Mouse (Mus musculus): ENCODE measurements at regions not wholly inside any gene's neighbourhood (a gene's known extent, or its start where the extent isn't known, plus 50 kb on each side); places are given as distances from the start of the nearest gene placed in this dataset.

DNA sequence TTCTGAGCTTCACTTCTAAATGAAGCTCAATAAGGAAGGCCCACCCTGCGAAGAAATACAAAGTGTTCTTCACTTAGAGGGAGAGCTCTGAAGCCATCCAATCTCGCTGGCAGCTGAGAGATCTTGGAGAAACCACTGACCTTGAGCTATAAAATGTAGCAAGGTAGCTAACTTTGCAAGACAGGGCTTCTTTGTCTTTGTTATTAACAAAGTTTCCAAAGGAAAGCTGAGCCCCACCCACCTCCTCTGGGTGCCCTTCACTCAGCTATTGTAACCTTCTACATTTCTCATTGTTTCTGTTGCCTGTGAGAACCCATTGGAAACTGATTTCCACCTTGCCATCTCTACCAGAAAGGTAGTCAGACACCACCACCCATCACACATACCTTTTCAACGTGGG is 57.2 kb upstream of the Usp9x start:
- H3K4me1 ChIP-seq (ENCODE audit: control insufficient read depth in 2 of 2, insufficient read depth in 2 of 2, low read length in 2 of 2): no peaks in the 10 kb centered on the region

DNA sequence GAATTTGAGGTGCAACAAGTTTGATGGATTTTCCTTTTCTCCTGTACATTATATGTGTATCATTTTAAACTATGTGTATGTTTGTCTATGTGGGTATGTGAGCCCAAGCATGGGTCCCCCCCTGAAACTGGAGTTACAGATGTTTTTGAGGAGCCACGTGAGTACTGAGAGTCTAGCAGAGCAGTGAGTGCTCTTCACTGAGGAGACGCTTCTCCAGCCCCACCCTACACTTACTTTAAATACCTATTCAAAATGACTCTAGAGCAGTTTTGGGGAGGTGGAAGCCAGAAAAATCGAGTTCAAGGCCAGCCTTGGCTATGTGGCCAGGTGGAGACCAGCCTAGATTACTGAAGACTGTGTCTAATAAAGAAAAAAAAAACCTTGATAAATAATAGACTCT is 58.2 kb upstream of the Usp9x start:
- Histone ChIP-seq H3K4me1 (ENCODE audit: control insufficient read depth in 2 of 2, insufficient read depth in 2 of 2, low read length in 2 of 2) (no peaks in the 10 kb centered on the region), H3K27ac (replicated peaks in 1 of 2; ENCODE audit: control insufficient read depth in 1 of 2, insufficient read depth in 1 of 2, low read depth in 2 of 2, low read length in 2 of 2) (no peak overlapping the region), H3K4me3 (ENCODE audit: control insufficient read depth in 1 of 2, insufficient read depth in 1 of 2, low read depth in 1 of 2, low read length in 2 of 2) (no peak overlapping the region), H3K4me2 (ENCODE audit: low read length) (no peak overlapping the region), H3K9me3 (ENCODE audit: control insufficient read depth, low read length) (no peaks in the 10 kb centered on the region), H3K36me3 (ENCODE audit: control insufficient read depth, insufficient read depth, low read length) (no peaks in the 10 kb centered on the region), H3K9ac (ENCODE audit: low read length) (no peak overlapping the region), H3K27me3 (ENCODE audit: control insufficient read depth, insufficient read depth, low read length) (no peaks in the 10 kb centered on the region)
- ATAC-seq (ENCODE audit: insufficient number of reproducible peaks, insufficient read depth, low FRiP score, low read depth): no peak
- 66% methylated on average over 3 of the region's 3 CpGs for WGBS

More for the DNA sequence above, 57.2 kb upstream of the Usp9x start:
- H3K9me3 ChIP-seq (ENCODE audit: control insufficient read depth, low read length): no peaks in the 10 kb centered on the region
- no peak overlapping the region for H3K27ac ChIP-seq (replicated peaks in 1 of 2; ENCODE audit: control insufficient read depth in 1 of 2, insufficient read depth in 1 of 2, low read depth in 2 of 2, low read length in 2 of 2)
- no peak overlapping the region for H3K9ac ChIP-seq (ENCODE audit: low read length)
- H3K27me3 ChIP-seq (ENCODE audit: control insufficient read depth, insufficient read depth, low read length): no peaks in the 10 kb centered on the region
- H3K36me3 ChIP-seq (ENCODE audit: control insufficient read depth, insufficient read depth, low read length): no peaks in the 10 kb centered on the region
- H3K4me2 ChIP-seq (ENCODE audit: low read length): no peak overlapping the region
- WGBS: 69% methylated on average over 3 of the region's 3 CpGs
- H3K4me3 ChIP-seq (ENCODE audit: control insufficient read depth in 1 of 2, insufficient read depth in 1 of 2, low read depth in 1 of 2, low read length in 2 of 2): no peak overlapping the region
- no peak for ATAC-seq (ENCODE audit: insufficient number of reproducible peaks, insufficient read depth, low FRiP score, low read depth)

DNA sequence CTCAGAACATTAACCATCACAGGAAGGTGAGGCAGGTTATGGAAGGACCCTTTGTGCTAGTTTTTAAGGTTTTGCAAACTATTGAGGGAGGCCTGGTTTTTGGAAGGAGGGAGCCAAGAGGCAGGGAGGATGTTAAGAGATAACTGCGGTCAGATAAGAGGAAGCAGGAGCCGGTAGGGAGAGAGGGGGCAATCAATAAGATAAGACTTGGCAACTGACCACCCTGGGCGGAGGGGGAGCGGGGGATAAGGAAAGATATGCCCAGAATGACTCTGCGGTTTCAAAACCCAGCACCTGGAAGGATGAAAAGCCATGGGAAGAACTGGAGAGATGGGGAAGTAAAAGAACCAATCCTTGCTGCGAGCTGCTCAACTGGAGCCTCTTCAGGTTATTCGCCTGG is 80.5 kb upstream of the Usp9x start:
- Histone ChIP-seq H3K36me3 (ENCODE audit: control insufficient read depth, insufficient read depth, low read length) (no peaks in the 10 kb centered on the region), H3K4me1 (ENCODE audit: control insufficient read depth in 2 of 2, insufficient read depth in 2 of 2, low read length in 2 of 2) (no peaks in the 10 kb centered on the region; a peak in 1 of 4 replicates)
- WGBS: 36% methylated on average over 7 of the region's 7 CpGs

DNA sequence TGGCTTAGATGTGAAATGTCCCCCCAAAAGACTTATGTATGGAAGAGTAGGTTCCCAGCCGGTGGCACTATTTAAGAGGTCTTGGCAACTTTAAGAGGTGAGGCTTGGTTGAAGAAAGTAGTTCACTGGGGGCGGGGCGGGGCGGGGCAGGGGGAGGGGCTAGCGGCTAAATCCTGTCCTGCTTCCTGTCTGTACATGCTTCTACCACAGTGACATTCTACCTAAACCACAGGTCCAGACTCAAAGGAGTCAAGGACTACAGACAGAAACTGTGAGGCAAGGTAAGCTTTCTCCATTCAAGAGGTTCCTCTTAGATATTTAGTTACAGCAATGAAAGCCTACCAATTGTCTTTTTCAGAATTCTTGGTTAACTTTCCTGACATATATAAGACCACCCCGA is 93.6 kb upstream of the Usp9x start:
- Histone ChIP-seq H3K4me1 (ENCODE audit: control insufficient read depth in 2 of 2, insufficient read depth in 2 of 2, low read length in 2 of 2) (no peaks in the 10 kb centered on the region), H3K36me3 (ENCODE audit: control insufficient read depth, insufficient read depth, low read length) (no peaks in the 10 kb centered on the region), H3K4me2 (ENCODE audit: low read length) (no peak overlapping the region), H3K9me3 (ENCODE audit: control insufficient read depth, low read length) (no peaks in the 10 kb centered on the region), H3K4me3 (ENCODE audit: control insufficient read depth in 1 of 2, insufficient read depth in 1 of 2, low read depth in 1 of 2, low read length in 2 of 2) (no peak overlapping the region), H3K27me3 (ENCODE audit: control insufficient read depth, insufficient read depth, low read length) (no peaks in the 10 kb centered on the region), H3K9ac (ENCODE audit: low read length) (no peak overlapping the region), H3K27ac (replicated peaks in 1 of 2; ENCODE audit: control insufficient read depth in 1 of 2, insufficient read depth in 1 of 2, low read depth in 2 of 2, low read length in 2 of 2) (no peak overlapping the region)
- no peak for ATAC-seq (ENCODE audit: insufficient number of reproducible peaks, insufficient read depth, low FRiP score, low read depth)
- WGBS: 58% methylated on average over 6 of the region's 6 CpGs

More for the DNA sequence above, 80.5 kb upstream of the Usp9x start:
- Histone ChIP-seq H3K27ac (replicated peaks in 1 of 2; ENCODE audit: control insufficient read depth in 1 of 2, insufficient read depth in 1 of 2, low read depth in 2 of 2, low read length in 2 of 2) (no peak overlapping the region), H3K27me3 (ENCODE audit: control insufficient read depth, insufficient read depth, low read length) (no peaks in the 10 kb centered on the region), H3K9ac (ENCODE audit: low read length) (no peak overlapping the region), H3K4me2 (ENCODE audit: low read length) (no peak overlapping the region), H3K9me3 (ENCODE audit: control insufficient read depth, low read length) (no peaks in the 10 kb centered on the region), H3K4me3 (ENCODE audit: control insufficient read depth in 1 of 2, insufficient read depth in 1 of 2, low read depth in 1 of 2, low read length in 2 of 2) (no peak overlapping the region)
- no peak for ATAC-seq (ENCODE audit: insufficient number of reproducible peaks, insufficient read depth, low FRiP score, low read depth)

DNA sequence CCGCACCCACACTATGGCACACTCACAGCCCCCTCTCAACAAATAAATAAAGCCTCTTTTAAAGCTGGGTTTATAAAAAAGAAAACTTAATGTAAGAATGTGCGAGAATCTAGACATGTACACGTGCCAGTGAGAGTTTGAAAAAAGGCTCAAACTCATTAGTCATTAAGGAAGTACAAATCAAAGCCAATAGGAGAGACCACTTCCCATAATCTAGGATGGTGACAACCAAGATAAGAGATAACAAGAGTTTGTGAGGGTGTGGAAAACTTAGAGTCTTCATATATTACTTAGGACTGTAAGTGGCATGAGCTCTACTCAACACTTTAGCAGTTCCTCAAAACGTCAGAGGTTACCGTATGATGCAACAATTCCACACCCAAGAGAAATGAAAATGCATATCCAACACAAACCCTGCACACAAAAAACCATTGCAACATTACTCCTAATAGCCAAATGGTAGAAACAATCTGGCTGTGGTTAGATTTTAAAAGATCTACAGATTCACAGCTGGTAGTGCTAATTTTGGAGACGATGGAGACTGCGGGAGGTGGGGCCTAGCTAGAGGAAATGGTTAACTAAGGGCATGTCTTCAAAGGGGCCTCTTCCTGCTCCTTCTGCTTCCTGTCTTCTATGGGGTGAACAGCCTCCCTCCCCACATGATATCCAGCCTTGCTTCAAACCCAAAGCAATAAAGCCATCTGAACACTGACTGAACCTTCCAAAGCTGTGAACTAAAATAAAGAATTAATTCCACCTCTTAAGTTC is 102.1 kb upstream of the Usp9x start:
- no peaks in the 10 kb centered on the region for H3K9me3 ChIP-seq (ENCODE audit: control insufficient read depth, low read length)
- H3K9ac ChIP-seq (ENCODE audit: low read length): no peak overlapping the region
- WGBS: 70% methylated on average over 7 of the region's 7 CpGs
- no peaks in the 10 kb centered on the region for H3K36me3 ChIP-seq (ENCODE audit: control insufficient read depth, insufficient read depth, low read length)
- no peak overlapping the region for H3K4me3 ChIP-seq (ENCODE audit: control insufficient read depth in 1 of 2, insufficient read depth in 1 of 2, low read depth in 1 of 2, low read length in 2 of 2)
- H3K4me2 ChIP-seq (ENCODE audit: low read length): no peak overlapping the region
- ATAC-seq (ENCODE audit: insufficient number of reproducible peaks, insufficient read depth, low FRiP score, low read depth): no peak
- H3K27ac ChIP-seq (replicated peaks in 1 of 2; ENCODE audit: control insufficient read depth in 1 of 2, insufficient read depth in 1 of 2, low read depth in 2 of 2, low read length in 2 of 2): no peak overlapping the region
- H3K4me1 ChIP-seq (ENCODE audit: control insufficient read depth in 2 of 2, insufficient read depth in 2 of 2, low read length in 2 of 2): no peaks in the 10 kb centered on the region
- H3K27me3 ChIP-seq (ENCODE audit: control insufficient read depth, insufficient read depth, low read length): no peaks in the 10 kb centered on the region; the same call in 1 of the 2 replicates

DNA sequence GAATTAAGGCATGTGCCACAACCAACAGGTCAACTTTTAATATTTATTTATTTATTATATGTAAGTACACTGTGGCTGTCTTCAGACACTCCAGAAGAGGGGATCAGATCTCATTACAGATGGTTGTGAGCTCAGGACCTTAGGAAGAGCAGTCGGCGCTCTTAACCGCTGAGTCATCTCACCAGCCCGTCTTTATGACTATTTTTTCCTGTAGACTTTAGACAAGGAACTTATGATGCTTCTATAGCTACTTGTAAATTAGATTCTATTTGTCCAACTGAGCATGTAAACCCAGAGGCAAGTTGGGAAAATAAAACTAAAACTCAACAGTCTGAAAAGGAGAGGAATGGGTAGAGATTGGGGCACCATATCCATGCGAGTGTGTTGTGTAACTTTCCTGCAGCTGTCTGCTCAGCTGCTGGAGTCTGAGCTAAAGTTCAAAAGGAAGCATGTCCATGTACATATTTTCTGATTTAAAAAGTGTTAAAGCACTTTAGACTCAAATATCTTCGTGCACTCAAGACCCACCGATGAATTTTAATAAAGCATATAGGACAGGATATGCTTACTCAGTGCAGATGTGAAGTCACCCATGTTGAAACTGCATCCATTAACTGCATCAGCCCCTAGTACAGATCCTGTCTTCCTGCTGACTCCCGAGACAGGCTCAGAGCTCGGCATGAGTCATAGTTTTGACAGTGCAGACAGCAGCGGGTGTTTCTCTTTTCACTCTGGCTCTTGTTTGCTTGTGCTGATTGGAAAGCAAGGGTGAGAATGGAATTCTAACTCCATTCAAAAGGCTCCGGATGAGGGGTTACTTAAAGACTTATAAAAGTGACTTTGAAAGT is 111.6 kb upstream of the Usp9x start:
- no peaks in the 10 kb centered on the region for H3K9me3 ChIP-seq (ENCODE audit: control insufficient read depth, low read length)
- H3K9ac ChIP-seq (ENCODE audit: low read length): no peak overlapping the region
- no peak overlapping the region for H3K27ac ChIP-seq (replicated peaks in 1 of 2; ENCODE audit: control insufficient read depth in 1 of 2, insufficient read depth in 1 of 2, low read depth in 2 of 2, low read length in 2 of 2)
- H3K36me3 ChIP-seq (ENCODE audit: control insufficient read depth, insufficient read depth, low read length): no peaks in the 10 kb centered on the region
- WGBS: 49% methylated on average over 11 of the region's 11 CpGs
- H3K4me3 ChIP-seq (ENCODE audit: control insufficient read depth in 1 of 2, insufficient read depth in 1 of 2, low read depth in 1 of 2, low read length in 2 of 2): no peak overlapping the region
- H3K4me1 ChIP-seq (ENCODE audit: control insufficient read depth in 2 of 2, insufficient read depth in 2 of 2, low read length in 2 of 2): no peaks in the 10 kb centered on the region
- no peaks in the 10 kb centered on the region for H3K27me3 ChIP-seq (ENCODE audit: control insufficient read depth, insufficient read depth, low read length)
- ATAC-seq (ENCODE audit: insufficient number of reproducible peaks, insufficient read depth, low FRiP score, low read depth): no peak
- no peak overlapping the region for H3K4me2 ChIP-seq (ENCODE audit: low read length)

DNA sequence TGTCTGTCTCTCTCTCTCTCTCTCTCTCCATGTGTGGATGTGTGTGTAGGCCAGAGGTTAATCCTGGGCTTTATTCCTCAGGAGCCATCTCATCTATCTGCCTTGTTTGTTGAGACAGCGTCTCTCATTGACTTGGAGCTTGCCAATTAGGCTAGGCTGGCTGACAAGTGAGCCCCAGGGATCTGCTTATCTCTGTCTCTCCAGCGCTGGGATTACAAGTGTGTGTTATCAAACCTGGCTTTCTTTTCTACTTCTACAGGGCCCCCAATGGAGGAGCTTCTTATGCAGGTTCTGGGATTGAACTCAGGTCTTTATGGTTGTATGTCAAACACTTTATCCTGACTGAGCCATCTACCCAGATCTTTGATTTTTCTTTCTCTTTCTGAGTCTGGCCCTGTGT is 112.4 kb upstream of the Usp9x start:
- no peaks in the 10 kb centered on the region for H3K9me3 ChIP-seq (ENCODE audit: control insufficient read depth, low read length)
- no peaks in the 10 kb centered on the region for H3K4me1 ChIP-seq (ENCODE audit: control insufficient read depth in 2 of 2, insufficient read depth in 2 of 2, low read length in 2 of 2)
- H3K36me3 ChIP-seq (ENCODE audit: control insufficient read depth, insufficient read depth, low read length): no peaks in the 10 kb centered on the region
- H3K9ac ChIP-seq (ENCODE audit: low read length): no peak overlapping the region
- H3K27me3 ChIP-seq (ENCODE audit: control insufficient read depth, insufficient read depth, low read length): no peaks in the 10 kb centered on the region
- H3K27ac ChIP-seq (replicated peaks in 1 of 2; ENCODE audit: control insufficient read depth in 1 of 2, insufficient read depth in 1 of 2, low read depth in 2 of 2, low read length in 2 of 2): no peak overlapping the region
- H3K4me3 ChIP-seq (ENCODE audit: control insufficient read depth in 1 of 2, insufficient read depth in 1 of 2, low read depth in 1 of 2, low read length in 2 of 2): no peak overlapping the region
- 32% methylated on average over 2 of the region's 2 CpGs for WGBS
- ATAC-seq (ENCODE audit: insufficient number of reproducible peaks, insufficient read depth, low FRiP score, low read depth): no peak
- H3K4me2 ChIP-seq (ENCODE audit: low read length): no peak overlapping the region
